Mouse (Mus musculus): ENCODE results near the gene Gramd4.
A peak's percentile ranks its signal among the peaks of the same experiment; 100 is the strongest.
"Not testable (repeated sequence)": the region's sequence is repeated elsewhere in the genome, so short reads cannot be mapped to it uniquely, and the experiment has no call there.

Gramd4 gene

DNA sequence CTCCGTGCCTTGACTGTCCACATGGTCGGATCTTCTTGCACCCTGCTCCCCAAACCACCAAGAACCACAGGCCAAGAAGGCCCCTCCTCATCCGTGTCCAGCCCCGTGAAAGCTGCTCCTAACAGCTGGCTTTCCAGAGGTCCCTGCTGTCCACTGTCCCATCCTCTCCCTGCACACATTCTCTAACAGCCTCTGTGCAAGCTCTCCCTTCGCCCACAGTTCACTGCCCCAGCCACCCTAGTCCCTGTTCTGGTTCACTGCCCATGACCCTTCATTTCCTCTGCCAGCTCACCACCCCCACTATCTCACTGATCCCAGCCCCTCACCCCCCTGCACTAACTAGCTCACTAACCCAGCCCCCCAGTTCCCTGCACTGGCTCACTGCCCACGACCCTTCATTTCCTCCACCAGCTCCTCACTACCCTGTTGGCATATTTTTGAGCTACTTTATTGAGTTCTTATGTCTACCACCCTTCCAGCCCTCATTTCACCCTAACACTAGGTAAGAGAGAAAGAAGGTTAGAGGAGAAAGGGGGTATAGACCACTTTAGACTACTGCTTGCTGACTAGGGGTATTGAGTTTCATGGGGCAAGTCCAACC lies 5.5 kb upstream of the Gramd4 start:
- DNase-seq = no peak

DNA sequence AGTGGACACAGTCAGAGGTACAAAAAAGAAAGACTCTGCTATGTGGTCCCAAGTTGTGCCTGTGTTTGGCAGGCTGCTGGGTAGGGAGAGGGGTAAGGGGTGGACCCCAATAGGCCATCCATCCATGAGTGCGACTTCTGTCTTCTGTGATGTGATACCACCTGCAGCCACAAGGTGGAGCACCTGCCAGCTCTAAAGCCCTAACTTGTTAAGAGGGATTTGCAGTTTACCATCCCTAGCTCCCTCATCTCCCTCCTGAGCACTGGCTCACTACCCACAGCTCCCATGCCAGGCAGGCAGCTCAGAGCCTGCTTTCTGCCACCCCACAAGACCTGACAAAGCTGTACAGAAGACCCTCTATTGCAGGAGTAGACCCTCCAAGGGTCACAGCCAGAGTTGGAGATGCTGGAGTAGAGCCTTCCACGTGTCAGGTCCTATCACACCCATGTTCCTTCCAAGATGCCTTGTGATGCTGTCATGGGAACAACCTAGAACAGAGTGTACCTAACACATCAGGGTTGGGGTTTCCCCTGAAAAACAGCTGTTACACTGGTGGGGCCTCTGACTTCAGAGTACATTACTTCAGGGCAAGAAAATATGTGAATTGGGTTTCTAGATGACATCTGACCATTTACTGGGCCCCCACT lies 3.5 kb upstream of the Gramd4 start:
- DNase-seq = peak; percentile 91

DNA sequence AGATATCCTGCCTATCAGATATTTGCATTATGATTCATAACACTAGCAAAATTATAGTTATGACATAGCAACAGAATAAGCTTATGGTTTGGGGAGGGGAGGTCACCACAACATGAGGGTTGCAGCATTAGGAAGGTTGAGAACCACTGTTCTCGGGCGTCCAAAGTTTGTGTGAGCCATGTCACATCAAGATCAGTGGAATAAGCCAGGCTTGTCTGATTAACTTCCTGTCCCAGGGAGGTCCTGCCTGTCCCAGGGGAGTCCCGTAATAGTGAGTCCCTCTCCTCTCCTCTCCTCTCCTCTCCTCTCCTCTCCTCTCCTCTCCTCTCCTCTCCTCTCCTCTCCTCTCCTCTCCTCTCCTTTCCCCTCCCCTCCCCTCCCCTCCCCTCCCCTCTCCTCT lies 2.6 kb upstream of the Gramd4 start:
- DNase-seq = not testable (repeated sequence)

DNA sequence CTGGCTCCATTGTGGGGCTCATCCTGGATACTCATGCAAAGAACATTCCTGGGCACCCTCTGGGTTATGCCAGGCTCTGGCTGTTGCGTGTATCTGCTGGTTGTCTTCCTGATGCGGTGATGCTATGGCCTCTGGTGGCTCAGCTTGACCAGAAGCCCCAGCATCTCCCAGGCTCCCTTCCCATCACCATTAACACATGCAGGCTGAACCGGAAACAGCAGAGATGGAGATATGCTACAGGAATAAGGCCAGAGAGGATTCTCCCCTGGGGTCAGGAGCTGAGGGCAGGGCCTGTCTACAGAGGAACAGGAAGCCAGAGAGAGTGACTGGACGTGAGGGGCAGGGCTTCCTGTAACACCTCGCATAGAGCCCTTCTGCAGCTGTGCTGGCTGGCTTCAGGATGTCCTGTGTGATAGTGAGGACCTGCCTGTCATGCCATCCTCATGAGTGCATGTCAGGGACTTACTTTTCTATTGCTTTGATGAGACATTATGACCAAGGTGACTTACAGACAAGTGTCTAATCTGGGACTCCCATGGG lies 1.2 kb upstream of the Gramd4 start:
- DNase-seq = no peak

DNA sequence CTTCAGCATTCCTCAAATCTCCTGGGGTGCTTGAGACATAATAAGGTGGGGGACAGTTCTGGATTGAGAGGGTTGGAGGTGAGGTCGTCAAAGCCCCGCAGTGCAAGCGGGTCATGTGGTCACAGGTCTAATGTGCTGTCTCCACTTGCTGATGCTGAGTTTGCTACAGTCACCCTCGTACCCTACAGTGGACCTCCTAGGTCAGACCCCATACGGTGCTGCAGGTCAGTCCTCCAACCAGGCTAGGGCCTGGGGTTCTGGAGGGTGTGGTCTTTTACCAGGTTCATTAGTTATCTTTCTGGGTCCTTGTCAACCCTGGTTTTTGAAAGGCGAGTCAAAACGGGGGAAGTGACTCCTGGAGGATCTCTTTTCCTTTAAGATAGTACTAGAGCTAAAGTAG lies 413 bp downstream of the Gramd4 start:
- DNase-seq = no peak

DNA sequence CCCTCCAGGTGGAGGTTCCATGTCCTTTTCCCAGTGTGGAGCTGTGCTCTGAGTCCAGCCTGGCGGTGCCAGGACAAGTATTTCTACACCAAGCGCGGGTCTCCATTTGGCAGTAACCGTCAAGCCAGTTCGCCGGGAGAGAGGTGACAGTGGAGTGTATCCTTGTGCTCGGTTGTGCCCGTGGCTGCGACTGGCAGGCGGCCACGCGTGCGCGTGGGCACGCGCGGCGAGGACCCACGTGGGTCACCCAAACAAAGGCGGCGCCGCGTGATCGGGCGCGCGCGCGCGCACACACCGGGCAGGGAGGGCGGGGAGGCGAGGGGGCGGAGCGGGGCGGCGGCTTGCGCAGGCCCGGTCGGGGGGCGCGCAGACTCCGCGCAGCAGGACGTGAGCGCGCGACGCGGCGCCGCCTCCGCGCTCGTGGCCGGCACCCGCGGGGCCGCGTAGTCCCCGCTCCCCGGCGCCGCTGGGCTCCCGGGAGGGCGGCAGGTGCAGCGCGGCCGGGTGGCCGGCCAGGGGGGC lies 960 bp downstream of the Gramd4 start:
- peak; percentile 93 for DNase-seq

DNA sequence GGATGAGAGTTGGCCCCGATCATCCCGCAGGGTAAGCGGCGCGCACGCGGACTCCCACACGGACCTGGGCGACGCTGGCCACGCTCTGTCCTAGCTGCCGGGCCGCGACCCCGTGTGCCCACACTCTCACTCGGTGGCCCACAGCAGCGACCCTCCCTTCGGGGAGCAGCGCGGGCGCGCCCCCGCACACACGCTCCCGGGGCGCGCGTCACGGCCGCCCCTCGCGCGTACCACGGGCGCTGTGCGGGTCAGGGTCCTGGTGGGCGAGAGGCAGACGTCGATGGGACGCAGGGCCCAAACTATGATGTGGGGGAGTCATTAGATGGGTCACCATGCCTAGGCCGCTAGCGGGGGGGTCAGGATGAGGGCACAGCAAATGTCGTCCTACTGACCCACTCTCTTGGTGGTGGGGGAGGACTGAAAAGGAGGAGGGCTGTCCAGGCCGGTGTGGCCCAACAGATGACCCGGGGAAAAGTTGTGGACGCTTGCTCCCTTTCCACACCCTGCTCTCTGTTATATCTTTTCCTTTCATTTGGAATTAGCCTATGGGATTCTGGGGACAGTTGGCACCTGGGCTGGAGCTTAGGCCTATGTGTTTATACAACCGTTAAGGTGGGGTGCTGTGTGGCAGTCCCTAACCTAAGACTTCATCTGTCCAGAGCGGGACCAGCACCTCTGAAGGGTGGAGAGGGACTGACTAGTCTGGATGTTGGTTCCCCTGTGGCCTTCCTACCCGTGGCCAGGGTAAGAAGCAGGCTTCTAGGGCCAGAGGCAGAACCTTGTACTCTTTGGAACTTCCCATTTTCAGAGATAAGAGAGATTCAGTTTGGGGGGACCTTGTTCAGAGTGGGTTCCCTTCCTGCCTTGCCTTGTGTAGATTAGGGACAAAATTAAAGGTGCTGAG lies 1.7 kb downstream of the Gramd4 start:
- DNase-seq = peak; percentile 65

DNA sequence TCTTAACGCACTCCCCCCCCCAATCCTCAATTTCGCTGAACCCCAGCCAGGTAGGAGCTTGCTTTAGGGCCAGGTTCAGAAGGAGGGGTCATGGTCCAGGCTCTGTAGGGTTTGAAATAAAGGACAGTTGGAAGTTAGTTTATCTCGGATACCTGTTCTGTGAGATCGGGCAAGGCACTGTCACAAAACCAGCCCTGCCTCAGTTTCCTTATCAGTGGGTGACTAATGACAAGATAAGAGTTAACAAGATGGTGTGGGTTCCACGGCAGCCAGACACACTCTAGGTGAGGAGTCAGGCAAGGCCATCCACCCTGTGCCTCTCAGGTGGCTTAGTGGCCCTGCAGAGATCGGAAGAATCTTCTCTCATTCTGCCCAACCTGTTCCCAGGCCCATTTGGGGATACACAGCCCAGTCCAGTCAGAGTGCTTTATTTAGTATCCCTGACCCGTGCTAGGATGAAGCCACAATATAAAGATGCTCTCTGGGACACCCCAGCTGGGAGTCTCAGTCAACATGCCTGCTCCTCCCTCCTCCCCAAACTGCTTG lies 2.4 kb downstream of the Gramd4 start:
- DNase-seq = no peak

DNA sequence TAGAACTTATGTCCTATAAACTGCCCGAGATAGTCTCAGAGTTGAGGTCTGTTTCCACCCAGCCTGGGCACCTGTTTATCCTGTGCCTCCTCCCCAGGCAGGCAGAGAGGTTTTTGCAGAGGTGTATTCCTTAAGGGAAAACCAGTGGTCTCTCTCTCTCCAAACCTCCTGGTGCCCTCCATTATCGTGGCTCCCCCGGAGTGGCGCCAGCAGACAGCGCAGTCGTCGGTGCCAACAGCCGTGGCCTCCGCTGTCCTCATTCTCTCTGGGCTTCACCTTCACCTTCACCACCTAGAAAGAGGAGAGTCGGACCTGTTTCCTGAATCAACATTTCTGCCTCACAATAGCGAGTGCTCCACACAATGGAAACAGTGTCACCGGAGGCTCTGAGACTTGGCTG lies 3.1 kb downstream of the Gramd4 start:
- no peak for DNase-seq

DNA sequence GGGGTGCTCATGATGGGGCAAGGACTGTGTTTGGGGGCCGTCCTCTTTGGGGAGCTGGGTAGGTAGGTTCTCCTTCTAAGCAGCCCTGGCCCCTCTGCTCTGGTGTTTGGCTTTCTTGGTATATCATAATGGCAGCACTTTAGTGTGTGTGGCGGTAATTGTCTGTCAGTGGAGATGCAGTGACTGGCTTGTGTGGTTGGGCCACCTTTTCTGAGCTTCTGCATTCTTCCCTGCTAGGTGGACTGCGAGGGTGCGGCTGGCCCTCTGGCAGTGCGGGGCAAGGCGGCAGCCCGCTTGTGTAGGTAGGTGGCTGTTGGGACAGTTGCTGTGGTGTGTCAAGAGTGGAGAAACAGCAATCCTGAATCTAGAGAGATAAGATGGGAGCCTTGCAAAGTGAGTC lies 3.7 kb downstream of the Gramd4 start:
- no peak for DNase-seq

DNA sequence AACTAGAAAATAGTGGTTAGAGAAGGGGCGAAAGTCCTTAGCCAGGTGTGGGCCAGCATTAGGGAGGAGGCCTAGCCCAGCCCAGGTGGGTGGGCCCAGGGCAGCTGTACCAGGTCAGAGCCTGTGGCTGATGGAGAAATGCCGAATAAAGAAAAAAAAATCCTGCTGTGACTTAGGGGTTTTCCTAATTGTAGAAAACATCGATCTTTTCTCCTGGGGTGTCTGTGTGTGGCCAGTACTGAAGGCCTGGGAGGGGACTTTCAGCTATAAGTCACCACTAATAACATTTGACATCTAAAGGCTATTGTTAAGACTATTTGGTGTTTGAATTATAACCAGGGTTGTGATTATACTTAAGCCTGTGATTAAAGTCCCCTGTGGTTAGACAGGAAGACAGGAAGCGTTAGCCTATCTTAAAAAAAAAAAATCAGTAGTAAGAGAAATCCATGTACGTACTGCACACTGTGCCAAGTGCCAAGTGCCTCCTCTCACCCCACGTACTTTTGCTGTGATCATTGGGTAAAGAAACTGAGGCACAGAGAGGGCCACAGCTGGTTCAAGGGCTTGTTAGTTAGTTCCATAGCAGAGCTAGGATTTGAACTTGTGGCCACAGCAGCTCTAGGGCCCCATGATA lies 4.5 kb downstream of the Gramd4 start:
- no peak for DNase-seq

DNA sequence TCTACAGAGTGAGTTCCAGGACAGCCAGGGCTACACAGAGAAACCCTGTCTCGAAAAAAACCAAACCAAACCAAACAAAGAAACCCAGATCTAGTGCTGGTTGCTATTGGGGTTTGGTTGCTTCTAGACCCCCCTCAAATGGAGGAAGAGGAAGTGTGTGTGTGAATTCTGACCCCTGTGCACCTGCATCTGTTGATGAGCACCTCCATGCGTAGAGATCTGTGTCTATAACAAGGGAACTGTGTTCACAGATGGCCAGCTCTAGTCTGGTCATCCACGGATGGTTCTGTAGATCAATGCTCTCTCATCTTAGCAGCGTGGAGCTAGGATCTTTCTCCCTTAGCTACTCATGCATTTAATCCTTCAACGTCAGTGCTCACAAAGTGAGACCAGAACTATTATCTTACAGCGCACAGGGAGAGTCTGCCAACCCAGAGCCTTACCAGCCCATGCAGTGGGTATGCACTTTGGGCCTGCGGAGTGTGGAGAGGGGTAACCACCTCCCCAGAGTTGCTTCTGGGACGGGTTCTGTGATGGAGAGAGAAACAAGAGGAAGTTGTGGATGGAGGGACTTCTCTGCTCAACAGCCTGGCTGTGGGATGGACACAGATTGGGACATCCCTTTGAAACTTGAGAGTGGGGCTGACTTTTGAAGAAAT lies 6.8 kb downstream of the Gramd4 start:
- DNase-seq = no peak

DNA sequence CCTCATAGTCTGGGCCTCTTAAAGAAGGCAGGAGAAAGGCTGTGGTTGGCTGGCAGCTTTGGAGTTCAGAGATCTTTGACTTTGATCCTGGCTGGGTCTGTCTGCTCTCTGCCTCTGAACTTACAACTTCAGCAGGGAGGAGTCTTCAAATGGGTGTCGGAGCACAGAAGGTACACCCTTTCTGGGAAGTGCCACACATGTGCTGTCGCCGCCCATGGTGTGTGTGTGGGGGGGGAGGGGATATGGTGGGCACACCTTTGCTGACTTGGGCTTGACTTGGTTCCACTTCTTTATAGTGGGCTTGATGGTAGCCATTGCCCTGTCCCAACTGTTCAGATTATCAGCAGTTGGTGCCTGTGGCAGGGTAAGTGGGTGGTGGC lies 7.3 kb downstream of the Gramd4 start:
- no peak for DNase-seq

DNA sequence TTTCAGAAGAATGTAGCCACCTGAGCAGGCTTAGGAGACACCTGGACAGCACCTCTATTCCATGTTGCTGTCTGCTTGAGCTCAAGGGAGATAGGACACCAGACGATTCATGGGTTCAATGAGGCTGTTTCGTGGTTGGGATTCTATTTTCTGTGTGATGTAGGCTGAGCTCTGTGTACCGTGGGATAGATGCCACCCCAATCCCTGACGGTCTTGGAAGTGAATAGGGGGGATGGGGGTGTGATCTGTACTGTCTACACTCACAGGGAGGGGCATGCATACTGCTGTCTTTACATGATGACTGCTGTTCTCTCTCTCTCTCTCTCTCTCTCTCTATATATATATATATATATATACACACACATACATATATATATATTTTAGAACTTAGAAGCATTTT lies 7.9 kb downstream of the Gramd4 start:
- no peak for DNase-seq

DNA sequence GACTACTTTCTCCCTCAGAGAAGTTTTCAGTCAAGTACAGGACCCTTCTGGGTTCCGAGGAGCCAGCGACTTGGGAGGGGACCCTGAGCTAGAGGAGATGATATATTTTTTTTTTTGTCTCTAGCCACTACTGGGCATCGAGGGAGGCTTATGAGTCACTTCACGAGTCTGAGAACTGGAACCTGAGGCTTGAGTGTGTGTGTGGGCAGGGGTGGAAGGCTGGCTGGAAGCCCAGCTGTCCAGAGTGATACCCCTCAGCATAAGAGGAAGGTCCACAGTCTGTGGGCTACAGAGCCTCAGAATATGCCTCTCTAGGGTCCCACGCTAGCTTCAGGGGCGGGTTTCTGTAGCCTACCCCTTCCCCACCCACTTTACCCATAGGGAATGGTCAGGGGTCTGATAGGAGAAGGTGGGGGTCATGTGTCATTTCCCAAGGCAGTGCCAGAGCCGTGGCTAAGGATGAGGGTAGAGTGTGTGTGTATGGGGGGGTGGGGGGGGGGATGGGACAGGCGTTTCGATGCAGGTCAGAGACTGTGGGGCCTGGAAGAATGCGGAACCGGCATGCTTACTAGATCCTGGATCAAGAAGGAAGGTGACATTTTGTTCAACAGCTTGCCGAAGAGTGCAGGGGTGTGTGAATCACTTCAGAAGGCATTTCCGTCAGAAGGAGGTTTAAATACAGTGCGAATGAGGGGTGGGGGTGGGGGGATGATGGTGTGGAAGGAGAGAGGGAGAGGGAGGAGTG lies 9.5 kb downstream of the Gramd4 start:
- no peak for DNase-seq

DNA sequence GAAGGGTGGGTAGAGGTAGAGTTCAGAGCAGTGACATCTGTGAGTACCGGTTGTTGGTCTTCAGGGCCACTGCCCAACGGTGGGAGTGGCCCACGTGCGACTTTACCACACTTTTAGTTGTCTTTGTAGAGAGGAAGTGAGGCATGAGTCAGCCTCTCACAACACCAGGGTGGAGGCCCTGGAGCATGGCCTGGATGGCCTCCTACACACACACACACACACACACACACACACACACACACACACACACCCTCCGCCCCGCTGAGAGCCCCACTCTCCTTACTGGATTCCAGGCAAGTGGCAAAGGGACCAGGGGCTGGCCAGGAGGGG lies 10.1 kb downstream of the Gramd4 start:
- peak; percentile 45 for DNase-seq

DNA sequence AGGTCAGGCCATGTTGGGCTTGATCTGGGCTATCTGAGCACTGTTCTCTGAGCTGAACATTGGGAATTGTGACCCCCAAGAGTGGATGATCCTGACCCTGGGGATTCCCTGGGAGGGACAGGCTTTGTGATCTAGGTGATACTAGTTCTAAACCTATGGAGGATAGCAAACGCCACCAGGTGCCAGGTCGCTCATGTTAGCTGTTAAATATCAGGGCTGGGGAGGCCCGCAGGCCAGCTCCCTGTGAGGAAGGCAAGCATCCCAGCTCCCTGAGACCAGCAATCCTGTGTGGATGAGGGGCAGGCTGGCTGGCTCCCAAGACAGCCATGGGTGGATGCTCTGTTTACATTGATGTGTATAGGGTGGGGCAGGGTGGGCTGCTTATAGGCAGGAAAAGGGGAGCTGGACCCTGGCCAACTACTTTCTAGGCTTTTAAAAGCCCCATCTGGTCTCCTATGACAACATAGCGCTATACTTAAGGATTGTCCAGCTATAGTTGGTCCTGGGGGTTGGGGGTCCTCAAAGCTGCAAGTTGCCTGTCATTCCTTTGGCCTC lies 10.5 kb downstream of the Gramd4 start:
- DNase-seq = peak; percentile 14

DNA sequence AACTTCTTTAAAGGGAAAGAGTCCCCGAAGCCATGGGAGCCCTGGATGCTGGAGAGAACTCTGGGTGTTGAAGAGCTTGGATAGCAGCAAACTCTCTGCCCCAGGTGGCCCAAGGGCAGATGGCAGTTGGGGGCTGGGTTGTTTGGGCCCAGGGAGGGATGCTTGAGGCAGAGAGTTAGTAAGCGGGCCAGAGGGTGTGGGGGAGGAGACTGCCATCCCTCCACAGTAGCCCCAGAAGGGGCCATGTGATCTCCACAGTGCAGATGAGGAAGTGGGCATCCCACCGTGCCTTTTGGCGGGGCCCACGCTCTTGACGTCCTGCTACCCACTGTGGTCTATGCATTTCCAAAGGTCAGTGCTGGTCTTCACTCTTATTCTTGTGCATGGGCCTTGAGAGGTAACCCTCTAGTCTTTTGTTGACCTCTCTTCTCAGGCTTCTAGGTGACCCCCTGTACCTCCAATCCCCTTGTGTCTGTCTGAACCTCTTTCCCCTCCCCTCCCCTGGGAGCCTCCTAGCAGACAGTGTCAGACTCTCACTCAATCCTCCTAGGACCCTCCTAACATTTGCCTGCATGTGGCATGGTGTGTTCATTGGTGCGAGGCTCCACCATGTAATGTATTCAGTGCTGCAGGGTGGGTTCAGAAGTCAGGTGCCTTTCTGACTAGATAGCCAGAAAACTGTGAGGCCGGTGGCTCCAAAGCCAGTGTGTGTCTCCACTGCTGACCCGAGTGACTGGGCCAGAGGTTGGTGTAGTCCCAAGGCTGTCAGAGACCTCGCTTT lies 11.7 kb downstream of the Gramd4 start:
- DNase-seq = no peak

DNA sequence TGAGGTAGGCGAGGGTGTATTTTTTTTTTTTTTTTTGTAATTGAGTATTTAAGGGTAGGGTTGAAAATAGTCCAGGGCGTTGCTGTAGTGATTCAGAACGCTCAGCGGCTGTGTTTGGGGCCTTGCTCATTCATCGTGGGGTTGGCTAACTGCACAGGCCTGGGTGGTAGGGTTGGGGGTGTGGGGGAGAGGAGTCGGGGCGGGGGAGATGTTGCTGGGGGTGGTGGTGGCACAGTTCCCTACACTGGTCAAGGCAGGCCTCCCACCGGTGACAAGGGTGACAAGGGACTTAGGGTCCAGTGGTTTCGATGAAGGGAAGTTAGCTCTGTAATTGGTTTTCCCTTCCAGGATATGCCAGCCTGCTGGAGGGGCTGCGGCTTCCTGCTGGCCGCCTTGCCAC lies 12.9 kb downstream of the Gramd4 start:
- DNase-seq = no peak

DNA sequence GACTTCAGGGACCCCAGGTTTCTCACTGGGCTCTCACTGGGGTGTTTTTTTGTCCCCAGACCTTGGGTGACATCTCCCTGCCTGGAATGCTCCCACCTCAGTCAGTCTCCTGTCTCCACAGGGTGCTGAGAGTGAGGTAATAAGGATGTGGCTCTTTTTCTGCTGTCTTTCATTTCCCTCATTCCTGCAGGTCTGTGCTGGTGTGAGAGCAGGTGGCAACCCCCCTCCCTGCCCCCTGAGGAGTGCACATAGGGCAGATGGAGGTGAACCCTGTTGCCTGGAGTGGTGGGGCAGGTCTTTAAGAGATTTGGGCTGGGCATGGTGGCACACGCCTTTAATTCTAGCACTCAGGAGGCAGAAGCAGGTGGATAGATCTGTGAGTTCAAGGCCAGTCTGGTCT lies 13.7 kb downstream of the Gramd4 start:
- DNase-seq = no peak

Data from kidney, postnatal 10 days (tissue).